Mouse (Mus musculus) erythroid progenitor cell, adult 5-6 weeks (primary cell): ENCODE results near the gene Mrpl52. TPM values are rescaled to one million over a fixed set of nuclear protein-coding genes. Genes with fewer than 3 reads are reported as not detected.
A peak's percentile ranks its signal among the peaks of the same experiment; 100 is the strongest.

Experiments
- ATAC-seq: replicated peaks from 2 replicates; pipeline ENCODE4 v1.8.0; 2016; ENCODE audit warnings: moderate number of reproducible peaks, mild to moderate bottlenecking, moderate TSS enrichment, inconsistent platforms; ENCODE audit not compliant: poor library complexity, low FRiP score, severe bottlenecking
- total RNA-seq, 2 experiments: library from RNA; stranded (forward) in 1 of 2; stranded (reverse) in 1 of 2; fragments of 150-400 nt in 1 of 2; fragments of 186-747, 209-891 nt in 1 of 2; gene quantifications; 2 replicates each; pipeline versions ENCODE4 v1.2.3 to v1.2.4; 2015 to 2017; ENCODE audit warnings: low replicate concordance in 2 of 2

The Mrpl52 gene
- total RNA-seq, 2 experiments from 2014 or later, result 1.1 to 93.1 TPM

DNA sequence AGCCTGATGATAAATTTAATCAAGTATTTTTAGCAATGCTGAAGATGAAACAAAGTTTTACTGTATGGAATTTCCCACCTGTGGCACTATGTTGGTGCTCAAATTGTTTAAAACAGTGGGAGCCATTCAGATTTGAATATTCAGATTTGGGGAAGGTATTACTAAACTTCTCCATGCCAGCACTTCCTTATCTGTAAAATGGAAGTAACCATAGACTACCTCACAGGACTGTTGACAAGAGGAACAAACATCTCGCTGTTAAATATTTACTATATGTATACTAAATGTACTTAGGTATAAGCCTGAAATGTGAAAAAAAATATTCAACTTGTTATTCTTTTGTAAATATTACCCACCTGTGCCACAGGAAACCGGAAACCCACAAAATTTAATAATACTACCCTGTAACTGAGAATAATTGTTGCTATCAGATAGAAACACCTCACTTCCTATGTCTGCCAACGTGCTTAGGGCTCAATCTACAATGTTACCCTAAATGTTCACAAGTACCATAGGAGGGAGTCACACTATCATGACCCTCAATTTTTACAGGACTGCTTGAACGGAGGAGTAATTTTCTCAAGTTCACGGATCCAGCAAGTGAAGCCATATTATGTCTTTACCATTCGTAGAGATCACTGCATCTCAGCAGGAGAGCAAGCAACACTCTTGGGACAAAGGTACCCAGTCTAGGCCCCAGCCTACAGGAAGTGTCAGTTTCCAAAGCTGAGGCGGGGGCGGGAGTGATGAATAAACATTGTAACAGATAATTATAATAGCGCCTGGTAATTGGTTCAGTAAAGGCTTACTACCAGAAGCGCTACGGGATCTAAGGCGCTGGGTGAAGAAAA, 36.6 kb downstream of the Mrpl52 start:
- ATAC-seq, result peak; percentile 46

DNA sequence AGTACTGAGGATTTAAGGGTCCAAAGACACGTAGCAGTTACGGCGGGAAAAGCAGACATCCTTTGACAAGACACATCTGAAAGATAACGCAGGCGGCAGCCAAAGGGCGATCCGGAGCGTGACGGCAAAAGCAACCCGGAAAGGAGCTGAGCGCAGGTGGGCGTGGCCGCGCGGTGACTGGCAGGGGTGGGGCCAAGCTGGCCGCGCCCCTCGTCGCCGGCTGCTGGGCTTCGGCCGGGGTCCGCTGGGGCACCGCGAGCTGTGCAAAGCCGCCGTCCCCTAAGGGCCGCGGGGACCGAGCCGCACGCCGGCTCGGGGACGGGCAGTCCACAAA, 37.2 kb downstream of the Mrpl52 start, which contains the start of gene Lrp10:
TSS of gene Lrp10 (plus strand) at position 179 of the 334 bp plus-strand sequence.
- peak; percentile 90 for ATAC-seq

DNA sequence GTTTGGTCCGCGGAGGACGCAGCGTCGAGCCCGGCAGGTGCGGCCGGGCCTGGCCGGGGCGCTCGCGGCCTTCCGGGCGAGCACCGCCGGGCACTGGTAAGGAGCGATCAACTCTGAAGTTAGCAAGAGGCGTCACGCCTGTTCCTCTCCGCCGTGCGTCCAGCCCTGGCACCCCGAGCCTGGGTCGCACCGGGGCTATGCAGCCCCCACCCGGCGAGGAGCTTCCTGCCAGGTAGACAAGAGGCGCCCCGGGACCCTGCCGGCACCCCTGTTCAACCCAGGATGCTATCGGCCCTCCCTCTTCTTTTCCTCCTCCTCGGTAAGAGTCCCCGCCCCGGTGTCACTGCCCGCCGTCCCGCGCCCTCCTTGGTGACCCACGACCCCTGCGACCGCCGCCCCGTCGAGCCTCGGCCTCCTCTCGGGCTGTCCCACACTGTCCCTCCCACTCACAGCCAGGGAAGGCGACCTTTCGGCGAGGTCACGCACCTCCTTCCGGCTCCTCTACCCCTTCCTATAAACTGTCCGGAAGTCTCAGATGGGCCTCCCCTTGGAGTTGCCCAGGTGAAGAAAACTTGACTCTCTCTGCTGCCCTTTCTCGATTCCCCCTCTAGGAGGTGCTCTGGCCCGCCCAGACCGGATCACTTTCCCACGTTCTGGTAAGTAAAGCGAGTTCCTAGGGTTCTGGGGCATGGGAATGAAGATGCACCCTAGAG, 37.7 kb downstream of the Mrpl52 start:
- peak; percentile 81 for ATAC-seq

DNA sequence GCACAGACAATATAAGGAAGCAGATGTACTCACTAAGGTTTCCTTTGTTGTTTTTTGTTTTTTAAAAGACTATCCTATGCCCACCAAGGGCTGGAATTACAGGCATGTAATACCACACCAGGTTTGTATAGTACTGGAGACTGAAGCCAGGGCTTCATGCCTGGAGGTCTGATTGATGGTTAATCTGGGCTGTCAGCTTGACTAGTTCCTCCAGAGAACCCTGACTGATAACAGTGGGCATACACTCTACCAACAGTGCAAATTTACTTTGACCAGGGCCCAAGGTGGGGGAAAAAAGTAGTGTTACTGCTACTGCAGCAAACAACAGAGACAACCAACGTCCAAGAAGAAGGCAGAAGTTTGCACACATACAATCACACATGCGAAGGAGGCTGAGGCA, 44.8 kb downstream of the Mrpl52 start:
- ATAC-seq, result no peak

DNA sequence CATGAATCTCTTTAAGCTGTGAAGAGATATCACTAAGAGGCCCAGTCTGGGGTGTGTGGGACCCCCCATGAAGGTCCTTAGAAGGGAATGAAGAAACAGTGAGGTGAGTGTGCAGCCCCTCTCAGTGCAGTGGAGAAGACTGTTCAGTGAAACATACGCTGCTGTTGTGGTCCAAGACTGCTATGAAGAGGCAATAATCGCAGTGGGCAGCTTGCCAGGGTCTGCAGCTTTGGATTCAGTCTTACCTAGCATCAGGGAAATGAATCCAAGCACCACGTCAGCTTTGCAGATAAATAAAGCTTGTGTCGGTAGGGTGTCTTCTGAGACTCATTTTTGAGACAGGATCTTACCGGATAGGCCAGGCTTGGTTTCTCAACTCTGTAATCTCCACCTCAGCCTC, 46.0 kb downstream of the Mrpl52 start:
- ATAC-seq, result no peak

DNA sequence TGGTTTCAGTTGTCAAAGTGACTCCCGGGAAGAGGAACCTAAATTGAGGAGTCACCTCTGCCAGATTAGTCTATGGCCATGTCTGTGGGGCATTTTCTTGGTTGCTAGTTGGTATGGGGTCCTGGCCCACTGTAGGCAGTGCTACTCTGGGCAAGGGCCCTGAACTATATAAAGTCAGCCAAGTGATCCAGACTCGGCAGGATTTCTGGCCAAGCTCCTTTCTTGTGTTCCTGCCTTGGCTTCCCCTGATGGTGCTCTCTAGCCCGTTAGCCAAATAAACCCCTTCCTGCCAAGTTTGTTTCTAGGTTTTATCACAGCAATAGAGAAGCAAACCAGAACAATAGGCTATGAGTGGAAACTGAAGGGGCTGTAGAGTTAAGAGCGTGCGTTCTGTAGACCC, 48.0 kb downstream of the Mrpl52 start:
- no peak for ATAC-seq

DNA sequence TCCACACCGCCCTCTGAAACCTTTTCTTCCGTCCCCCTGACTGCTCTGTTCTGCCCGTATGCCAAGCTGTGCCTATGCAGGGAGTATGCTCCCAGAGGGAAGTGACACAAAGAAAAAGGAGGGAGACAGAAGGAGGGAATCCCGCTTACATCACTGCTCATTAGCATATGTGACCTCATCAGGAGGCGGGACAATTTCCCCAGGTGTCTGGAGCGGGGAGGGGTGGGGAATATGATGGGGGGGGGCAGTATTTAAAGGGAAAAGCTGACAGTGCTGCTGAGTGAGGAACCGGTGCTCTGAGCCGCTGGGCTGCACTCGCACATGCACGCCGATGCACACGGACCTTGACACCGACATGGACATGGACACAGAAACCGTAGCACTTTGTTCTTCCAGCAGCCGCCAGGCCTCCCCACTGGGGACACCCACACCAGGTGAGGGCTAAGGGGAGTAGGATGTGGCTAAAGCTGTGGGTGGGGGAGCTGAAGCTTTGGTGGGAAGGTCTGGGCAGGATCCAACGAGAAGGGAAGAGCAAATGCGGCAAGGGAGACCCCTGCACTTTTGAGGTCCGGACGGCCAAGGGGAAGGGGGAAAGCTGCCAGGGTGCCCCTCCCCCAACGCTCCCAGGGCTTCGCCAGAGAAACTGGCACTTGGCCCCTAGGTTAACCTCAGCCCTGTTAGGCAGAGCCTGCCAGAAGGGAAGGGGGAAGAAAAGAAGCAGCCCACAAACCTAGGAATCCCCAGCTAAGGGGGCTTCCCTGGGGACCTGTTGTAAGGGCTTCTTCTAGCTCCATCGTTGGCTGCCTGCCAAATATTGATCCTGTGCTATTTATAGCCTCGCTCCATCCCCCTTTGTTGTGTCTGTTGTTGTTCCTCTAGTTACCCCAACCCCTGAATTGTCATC, 49.5 kb downstream of the Mrpl52 start, which contains the start of gene Rem2:
TSS of gene Rem2 (plus strand) at position 160 of the 904 bp plus-strand sequence.
- no peak for ATAC-seq

DNA sequence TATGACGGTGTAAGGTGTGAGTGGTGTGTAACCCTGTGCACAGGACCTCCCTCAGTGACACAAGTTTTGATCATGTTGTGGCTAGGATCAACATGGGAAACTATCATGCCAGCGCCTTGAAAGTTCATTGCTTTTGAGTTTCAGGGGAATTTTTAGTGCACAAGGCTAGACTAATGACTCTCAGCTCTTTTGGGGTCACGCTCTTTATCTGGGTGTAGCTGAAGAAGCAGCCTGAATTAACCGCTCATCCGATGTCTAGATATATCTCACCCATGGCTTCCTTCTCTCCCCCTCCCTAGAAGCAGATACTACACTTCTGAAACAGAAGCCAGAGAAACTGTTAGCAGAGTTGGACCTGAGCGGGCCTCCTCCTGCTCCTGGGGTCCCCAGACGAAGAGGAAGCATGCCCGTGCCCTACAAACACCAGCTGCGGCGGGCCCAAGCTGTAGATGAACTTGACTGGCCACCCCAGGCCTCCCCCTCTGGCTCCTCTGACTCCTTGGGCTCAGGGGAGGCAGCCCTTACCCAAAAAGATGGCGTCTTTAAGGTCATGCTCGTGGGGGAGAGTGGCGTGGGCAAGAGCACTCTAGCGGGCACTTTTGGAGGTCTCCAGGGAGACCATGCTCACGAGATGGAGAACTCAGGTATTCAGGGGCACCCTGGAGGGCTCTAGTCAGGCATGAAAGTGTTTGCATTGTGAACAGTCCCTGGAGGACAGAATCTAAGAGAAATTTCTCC, 50.6 kb downstream of the Mrpl52 start:
- no peak for ATAC-seq

Other genes starting within 250 kb of the Mrpl52 start
- 91.2 and 103 TPM in 2 replicates for gene Dad1, start 172.8 kb upstream of the Mrpl52 start, total RNA-seq (2015; ENCODE audit: low replicate concordance)
- 33.0 and 61.6 TPM in 2 replicates for gene Dad1, start 172.8 kb upstream of the Mrpl52 start, total RNA-seq (2017; ENCODE audit: low replicate concordance)
- gene Abhd4, start 172.7 kb upstream of the Mrpl52 start, total RNA-seq (2015; ENCODE audit: low replicate concordance), result 33.1 and 36.4 TPM in 2 replicates
- 11.3 and 24.4 TPM in 2 replicates for gene Abhd4, start 172.7 kb upstream of the Mrpl52 start, total RNA-seq (2017; ENCODE audit: low replicate concordance)
- gene Olfr49, start 142.0 kb upstream of the Mrpl52 start, total RNA-seq (2015; ENCODE audit: low replicate concordance), result not detected in 2 replicates
- not detected in 2 replicates for gene Olfr49, start 142.0 kb upstream of the Mrpl52 start, total RNA-seq (2017; ENCODE audit: low replicate concordance)
- 13.3 and 21.0 TPM in 2 replicates for gene Oxa1l, start 66.1 kb upstream of the Mrpl52 start, total RNA-seq (2015; ENCODE audit: low replicate concordance)
- 14.0 and 19.3 TPM in 2 replicates for gene Oxa1l, start 66.1 kb upstream of the Mrpl52 start, total RNA-seq (2017; ENCODE audit: low replicate concordance)
- 1.7 and 2.5 TPM in 2 replicates for gene Slc7a7, start 9.1 kb upstream of the Mrpl52 start, total RNA-seq (2015; ENCODE audit: low replicate concordance)
- 1.4 and 1.9 TPM in 2 replicates for gene Slc7a7, start 9.1 kb upstream of the Mrpl52 start, total RNA-seq (2017; ENCODE audit: low replicate concordance)
- gene Mmp14, start 4.7 kb downstream of the Mrpl52 start, total RNA-seq (2015; ENCODE audit: low replicate concordance), result 1.8 TPM in 1 of 2 replicates, not detected in the other
- gene Mmp14, start 4.7 kb downstream of the Mrpl52 start, total RNA-seq (2017; ENCODE audit: low replicate concordance), result 1.4 and 1.7 TPM in 2 replicates
- gene Lrp10, start 37.2 kb downstream of the Mrpl52 start, total RNA-seq (2015; ENCODE audit: low replicate concordance), result 21.0 and 22.0 TPM in 2 replicates
- gene Lrp10, start 37.2 kb downstream of the Mrpl52 start, total RNA-seq (2017; ENCODE audit: low replicate concordance), result 23.0 and 38.6 TPM in 2 replicates
- gene Rem2, start 49.2 kb downstream of the Mrpl52 start, total RNA-seq (2015; ENCODE audit: low replicate concordance), result not detected in 2 replicates
- gene Rem2, start 49.2 kb downstream of the Mrpl52 start, total RNA-seq (2017; ENCODE audit: low replicate concordance), result not detected in 2 replicates
- gene Prmt5, start 90.6 kb downstream of the Mrpl52 start, total RNA-seq (2015; ENCODE audit: low replicate concordance), result 9.6 and 11.5 TPM in 2 replicates
- gene Prmt5, start 90.6 kb downstream of the Mrpl52 start, total RNA-seq (2017; ENCODE audit: low replicate concordance), result 7.4 and 8.2 TPM in 2 replicates
- 63.4 and 91.4 TPM in 2 replicates for gene Haus4, start 127.7 kb downstream of the Mrpl52 start, total RNA-seq (2015; ENCODE audit: low replicate concordance)
- gene Haus4, start 127.7 kb downstream of the Mrpl52 start, total RNA-seq (2017; ENCODE audit: low replicate concordance), result 43.3 and 75.6 TPM in 2 replicates
- 2.5 TPM in 1 of 2 replicates, not detected in the other for gene Ajuba, start 150.6 kb downstream of the Mrpl52 start, total RNA-seq (2015; ENCODE audit: low replicate concordance)
- gene Ajuba, start 150.6 kb downstream of the Mrpl52 start, total RNA-seq (2017; ENCODE audit: low replicate concordance), result not detected in 2 replicates
- gene 4931414P19Rik, start 179.1 kb downstream of the Mrpl52 start, total RNA-seq (2015; ENCODE audit: low replicate concordance), result 1.3 and 14.1 TPM in 2 replicates
- gene 4931414P19Rik, start 179.1 kb downstream of the Mrpl52 start, total RNA-seq (2017; ENCODE audit: low replicate concordance), result 2.2 and 4.7 TPM in 2 replicates
- 44.9 and 56.2 TPM in 2 replicates for gene Psmb5, start 191.1 kb downstream of the Mrpl52 start, total RNA-seq (2015; ENCODE audit: low replicate concordance)
- 8.7 and 14.7 TPM in 2 replicates for gene Psmb5, start 191.1 kb downstream of the Mrpl52 start, total RNA-seq (2017; ENCODE audit: low replicate concordance)
- gene Psmb11, start 194.5 kb downstream of the Mrpl52 start, total RNA-seq (2015; ENCODE audit: low replicate concordance), result not detected in 2 replicates
- not detected in 2 replicates for gene Psmb11, start 194.5 kb downstream of the Mrpl52 start, total RNA-seq (2017; ENCODE audit: low replicate concordance)
- gene Gm17606, start 214.0 kb downstream of the Mrpl52 start, total RNA-seq (2015; ENCODE audit: low replicate concordance), result not detected in 2 replicates
- not detected in 2 replicates for gene Gm17606, start 214.0 kb downstream of the Mrpl52 start, total RNA-seq (2017; ENCODE audit: low replicate concordance)
- gene Cdh24, start 214.5 kb downstream of the Mrpl52 start, total RNA-seq (2015; ENCODE audit: low replicate concordance), result 1.4 and 2.1 TPM in 2 replicates
- 2.8 and 14.1 TPM in 2 replicates for gene Cdh24, start 214.5 kb downstream of the Mrpl52 start, total RNA-seq (2017; ENCODE audit: low replicate concordance)